8 mouse cellular contexts compared by ENCODE assay signal in genomic region chr8:13200301-13201012, GRCm38 (mm10). TPM values are rescaled to one million over a fixed set of nuclear protein-coding genes. Genes with fewer than 3 reads are reported as not detected.
A peak's percentile ranks its signal among the peaks of the same experiment; 100 is the strongest.
DNase-seq lines count a peak whose midpoint lies in the region; ATAC-seq and TF ChIP-seq lines count a peak whose summit lies in the region.

Gene Grtp1 (minus strand): TSS chr8:13200620.

- H3K9me3 ChIP-seq in kidney, embryonic 14.5 days (ENCODE audit: control insufficient read depth, low read length): no peaks in the 10 kb centered on the region
- no peaks in the 10 kb centered on the region for H3K9me3 ChIP-seq in lung, postnatal 0 days (ENCODE audit: low read length)

- H3K36me3 ChIP-seq in kidney, embryonic 14.5 days (ENCODE audit: control insufficient read depth, insufficient read depth, low read length): no peaks in the 10 kb centered on the region
- no peaks in the 10 kb centered on the region for H3K36me3 ChIP-seq in lung, postnatal 0 days (ENCODE audit: insufficient read depth, low read length)

- H3K4me2 ChIP-seq in kidney, embryonic 14.5 days (replicated peaks; ENCODE audit: low read depth, low read length): peak within 1 kb of the TSS; percentile 88
- H3K4me2 ChIP-seq in lung, postnatal 0 days (replicated peaks; ENCODE audit: low read depth, low read length): peak within 1 kb of the TSS; percentile 95

- TF ChIP-seq CTCF in cortical plate, adult 2 months (IDR thresholded peaks at IDR 0.05; ENCODE audit: extremely low read depth, insufficient read depth, low read length): no peak
- TF ChIP-seq CTCF in lung, postnatal 0 days (IDR thresholded peaks at IDR 0.05): no peak

- no peak for TF ChIP-seq POLR2A in cortical plate, adult 2 months (IDR thresholded peaks at IDR 0.05; ENCODE audit: extremely low read depth, insufficient read depth, low read length)

- intact Hi-C loops in left cerebral cortex, postnatal 25 days (cut with DNase I): no loop called here

- under 1% methylated on average over 57 of the region's 58 CpGs for WGBS in kidney, embryonic 14.5 days
- 2% methylated on average over 37 of the region's 58 CpGs for WGBS in lung, postnatal 0 days

- peak; percentile 77 for ATAC-seq in kidney, embryonic 14.5 days (ENCODE audit: low FRiP score, low TSS enrichment)
- ATAC-seq in lung, postnatal 0 days: peak; percentile 60
- ATAC-seq in megakaryocyte-erythroid progenitor cell, adult 5-6 weeks (replicated peaks; ENCODE audit: low FRiP score, low TSS enrichment, poor library complexity, severe bottlenecking): no peak

- H3K27ac ChIP-seq in cortical plate, adult 2 months (ENCODE audit: insufficient read depth, low read length): no peak within 1 kb of the TSS
- H3K27ac ChIP-seq in kidney, embryonic 14.5 days (ENCODE audit: low read depth, low read length): no peak within 1 kb of the TSS
- no peak within 1 kb of the TSS for H3K27ac ChIP-seq in lung, postnatal 0 days (ENCODE audit: low read length)

- TF ChIP-seq EP300 in lung, postnatal 0 days (IDR thresholded peaks at IDR 0.05): no peak

- H3K27me3 ChIP-seq in kidney, embryonic 14.5 days (ENCODE audit: control insufficient read depth, insufficient read depth, low read length): peaks cover 28% of the 10 kb centered on the region
- peaks cover 16% of the 10 kb centered on the region for H3K27me3 ChIP-seq in lung, postnatal 0 days (replicated peaks; ENCODE audit: insufficient read depth, low read length)

- peak within 1 kb of the TSS; percentile 78 for H3K9ac ChIP-seq in kidney, embryonic 14.5 days (ENCODE audit: low read depth, low read length)
- H3K9ac ChIP-seq in lung, postnatal 0 days (replicated peaks; ENCODE audit: low read depth): peak within 1 kb of the TSS; percentile 43; the same call in 1 of the 2 replicates

- peak; percentile 9 to 16 for DNase-seq in left cerebral cortex, adult 18-20 months (ENCODE audit: low spot score in 2 of 2)
- DNase-seq in left cerebral cortex, postnatal 25 days (ENCODE audit: low spot score in 2 of 2): no peak
- peak; percentile 45 to 52 for DNase-seq in gastrocnemius, postnatal 4 days (ENCODE audit: low spot score in 2 of 2)
- no peak for DNase-seq in lung, postnatal 0 days (ENCODE audit: low spot score)
- DNase-seq in ovary, postnatal 14 days (ENCODE audit: low spot score): peak; percentile 44

- peaks cover 1% of the 10 kb centered on the region; the same call in 1 of the 2 replicates for H3K4me1 ChIP-seq in cortical plate, adult 2 months (ENCODE audit: control insufficient read depth, insufficient read depth, low read length)
- peaks cover 6% of the 10 kb centered on the region; the same call in 1 of the 2 replicates for H3K4me1 ChIP-seq in kidney, embryonic 14.5 days (ENCODE audit: control insufficient read depth, insufficient read depth, low read length)
- peaks cover 12% of the 10 kb centered on the region; the same call in 1 of the 2 replicates for H3K4me1 ChIP-seq in lung, postnatal 0 days (ENCODE audit: insufficient read depth, low read depth, low read length)

- peak within 1 kb of the TSS; percentile 62 for H3K4me3 ChIP-seq in cortical plate, adult 2 months (ENCODE audit: insufficient read depth, low read length)
- H3K4me3 ChIP-seq in kidney, embryonic 14.5 days (ENCODE audit: low read length): peak within 1 kb of the TSS; percentile 87
- H3K4me3 ChIP-seq in lung, postnatal 0 days (ENCODE audit: low read depth, low read length): peak within 1 kb of the TSS; percentile 59

RNA-seq across cellular contexts. Expression of gene Grtp1, which starts in this region (rescaled TPM):
- 1 to 10 TPM; 5.1 to 5.2 TPM for total RNA-seq in left cerebral cortex, adult 18-20 months (2021)
- 1 to 10 TPM; 4.0 to 4.9 TPM for total RNA-seq in left cerebral cortex, postnatal 25 days (2021)
- 6.5 and 6.7 TPM in 2 replicates for polyA plus RNA-seq in cortical plate, adult 2 months (2012; rRNA removed)
- 10 to 100 TPM in 1 of 2 experiments, 1 to 10 TPM in 1; 8.2 to 10.6 TPM for total RNA-seq in gastrocnemius, postnatal 4 days (2021)
- polyA plus RNA-seq in kidney, embryonic 14.5 days (2014; fragmentation: Nextera tagmentation; extraction: Ambion mirVana): 19.7 and 20.3 TPM in 2 replicates
- 2.0 and 2.5 TPM in 2 replicates for polyA plus RNA-seq in lung, postnatal 0 days (2015; fragmentation: Nextera tagmentation; extraction: Ambion mirVana)
- total RNA-seq in megakaryocyte-erythroid progenitor cell, adult 5-6 weeks (2014; fragmentation: Nextera tagmentation): 1.7 and 3.4 TPM in 2 replicates
- 1.1 TPM in 1 of 2 replicates, not detected in the other for total RNA-seq in megakaryocyte-erythroid progenitor cell, adult 5-6 weeks (2017)

Comparison
In these comparisons a context has a peak if more than half of its experiments do, and no peak if none do; other contexts are left out.
1. DNase-seq: peak in left cerebral cortex, adult 18-20 months (2 of 2), gastrocnemius, postnatal 4 days (2 of 2) and ovary, postnatal 14 days (single experiment); none in left cerebral cortex, postnatal 25 days (0 of 2) and lung, postnatal 0 days (single experiment).
2. Peak in every context shown above with its lines, with median percentiles within 50 percentile points of each other: H3K4me3 ChIP-seq.